In the genomic region with DNA sequence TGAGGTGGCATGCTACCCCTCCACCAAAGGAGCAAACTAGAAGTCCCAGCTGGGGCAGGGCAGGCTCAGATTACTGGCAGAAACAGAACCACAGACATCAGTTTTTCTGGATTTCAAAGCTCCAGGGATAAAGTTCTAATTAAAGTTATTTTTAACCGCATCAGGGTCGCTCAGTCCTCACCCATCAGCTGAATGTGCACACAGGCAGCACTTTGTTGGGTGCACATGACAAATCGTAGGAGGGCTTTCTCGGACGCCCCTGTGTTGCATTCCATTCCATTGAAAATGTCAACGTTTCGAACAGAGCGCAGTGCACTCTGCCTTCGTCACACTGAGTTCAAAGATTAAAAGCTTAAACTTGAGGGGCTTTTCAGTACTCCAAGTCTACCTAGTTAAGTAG, we compare ENCODE assay signal across 22 mouse cellular contexts.
DNase-seq lines count a peak whose midpoint lies in the region; ATAC-seq and TF ChIP-seq lines count a peak whose summit lies in the region.
"Had no signal": no experiment of that assay in that cellular context is flagged by ENCODE, and none has a peak within 500 bp of the region (broad histone marks: within the 10 kb centered on the region; RNA-seq: fewer than 3 reads in every experiment).

No protein-coding gene starts in this region.

- no peak for TF ChIP-seq CTCF in hindbrain, postnatal 0 days (IDR thresholded peaks at IDR 0.05; ENCODE audit: low read depth)
- TF ChIP-seq CTCF in olfactory bulb, adult 2 months (IDR thresholded peaks at IDR 0.05; ENCODE audit: insufficient read depth, low read depth, low read length): no peak

- no peak overlapping the region for H3K4me2 ChIP-seq in forebrain, embryonic 12.5 days
- H3K4me2 ChIP-seq in forebrain, embryonic 14.5 days (ENCODE audit: low read length): no peak overlapping the region
- peak overlapping the region; percentile 43; the same call in 1 of the 2 replicates for H3K4me2 ChIP-seq in heart, embryonic 12.5 days
- H3K4me2 ChIP-seq in hindbrain, embryonic 12.5 days (replicated peaks): no peak overlapping the region
- no peak overlapping the region for H3K4me2 ChIP-seq in hindbrain, postnatal 0 days (ENCODE audit: low read depth, low read length)
- H3K4me2 ChIP-seq: embryonic facial prominence, embryonic 12.5 days; kidney, embryonic 15.5 days; midbrain, embryonic 15.5 days; neural tube, embryonic 13.5 days; stomach, embryonic 15.5 days had no signal

- DNase-seq in forebrain, embryonic 14.5 days (ENCODE audit: low spot score): no peak
- no peak for DNase-seq in heart, postnatal 4 days
- DNase-seq in hindbrain, postnatal 0 days (ENCODE audit: low spot score): no peak
- DNase-seq: adrenal gland, adult 8-10 months; cerebellum, adult 18-20 months; cerebellum, postnatal 14 days; kidney, adult 11 months; left cerebral cortex, postnatal 4 days; lung, postnatal 4 days; right cerebral cortex, adult 18-20 months; thymus, postnatal 25 days had no signal

- 0 out of 2 replicates have a peak, but pooled peaks have one; percentile 36 for ATAC-seq in forebrain, embryonic 12.5 days (ENCODE audit: low FRiP score)
- ATAC-seq in forebrain, embryonic 14.5 days: no peak
- no peak for ATAC-seq in heart, embryonic 12.5 days (ENCODE audit: insufficient number of reproducible peaks, low FRiP score)
- ATAC-seq in hindbrain, embryonic 12.5 days (ENCODE audit: low FRiP score): no peak
- ATAC-seq in hindbrain, postnatal 0 days: no peak
- ATAC-seq: activated CD4-positive, CD25-positive, alpha-beta regulatory T cell, adult 4 months; midbrain, embryonic 15.5 days had no signal

- no peak overlapping the region for H3K4me3 ChIP-seq in forebrain, embryonic 12.5 days (replicated peaks)
- no peak overlapping the region for H3K4me3 ChIP-seq in forebrain, embryonic 14.5 days (ENCODE audit: low read depth, low read length)
- no peak overlapping the region for H3K4me3 ChIP-seq in heart, embryonic 12.5 days
- no peak overlapping the region for H3K4me3 ChIP-seq in hindbrain, embryonic 12.5 days
- H3K4me3 ChIP-seq in hindbrain, postnatal 0 days (ENCODE audit: low read length): no peak overlapping the region
- no peak overlapping the region for H3K4me3 ChIP-seq in olfactory bulb, adult 2 months (ENCODE audit: insufficient read depth, low read depth, low read length)
- H3K4me3 ChIP-seq: embryonic facial prominence, embryonic 12.5 days; kidney, embryonic 15.5 days; midbrain, embryonic 15.5 days; myocyte; neural tube, embryonic 13.5 days; stomach, embryonic 15.5 days had no signal

- H3K9ac ChIP-seq in forebrain, embryonic 12.5 days: no peak overlapping the region
- no peak overlapping the region for H3K9ac ChIP-seq in forebrain, embryonic 14.5 days (ENCODE audit: low read length)
- H3K9ac ChIP-seq in heart, embryonic 12.5 days: no peak overlapping the region
- H3K9ac ChIP-seq in hindbrain, embryonic 12.5 days: no peak overlapping the region
- H3K9ac ChIP-seq in hindbrain, postnatal 0 days (replicated peaks; ENCODE audit: low read length): no peak overlapping the region
- H3K9ac ChIP-seq: embryonic facial prominence, embryonic 12.5 days; kidney, embryonic 15.5 days; midbrain, embryonic 15.5 days; neural tube, embryonic 13.5 days; stomach, embryonic 15.5 days had no signal

- no peaks in the 10 kb centered on the region for H3K27me3 ChIP-seq in forebrain, embryonic 12.5 days
- no peaks in the 10 kb centered on the region for H3K27me3 ChIP-seq in forebrain, embryonic 14.5 days (replicated peaks; ENCODE audit: control insufficient read depth, insufficient read depth, low read length)
- no peaks in the 10 kb centered on the region for H3K27me3 ChIP-seq in heart, embryonic 12.5 days (replicated peaks)
- no peaks in the 10 kb centered on the region for H3K27me3 ChIP-seq in hindbrain, embryonic 12.5 days
- H3K27me3 ChIP-seq in hindbrain, postnatal 0 days (ENCODE audit: insufficient read depth, low read length): no peaks in the 10 kb centered on the region
- H3K27me3 ChIP-seq: embryonic facial prominence, embryonic 12.5 days; kidney, embryonic 15.5 days; midbrain, embryonic 15.5 days; neural tube, embryonic 13.5 days; stomach, embryonic 15.5 days had no signal

- H3K4me1 ChIP-seq in forebrain, embryonic 12.5 days: peaks cover 5% of the 10 kb centered on the region; the same call in 1 of the 2 replicates
- H3K4me1 ChIP-seq in forebrain, embryonic 14.5 days (ENCODE audit: control insufficient read depth, insufficient read depth, low read length): peaks cover 8% of the 10 kb centered on the region
- peaks cover 19% of the 10 kb centered on the region for H3K4me1 ChIP-seq in heart, embryonic 12.5 days (replicated peaks)
- 0 out of 2 replicates have a peak, but pooled peaks cover 4% of the 10 kb centered on the region for H3K4me1 ChIP-seq in hindbrain, embryonic 12.5 days
- no peaks in the 10 kb centered on the region for H3K4me1 ChIP-seq in hindbrain, postnatal 0 days (ENCODE audit: insufficient read depth, low read length)
- peaks cover 9% of the 10 kb centered on the region for H3K4me1 ChIP-seq in olfactory bulb, adult 2 months (ENCODE audit: control insufficient read depth, insufficient read depth, low read length)
- H3K4me1 ChIP-seq: midbrain, embryonic 15.5 days; neural tube, embryonic 13.5 days; stomach, embryonic 15.5 days had no signal

- H3K27ac ChIP-seq in forebrain, embryonic 12.5 days: no peak overlapping the region
- no peak overlapping the region for H3K27ac ChIP-seq in forebrain, embryonic 14.5 days (ENCODE audit: low read depth, low read length)
- peak overlapping the region; percentile 33; the same call in 1 of the 2 replicates for H3K27ac ChIP-seq in heart, embryonic 12.5 days (ENCODE audit: poor library complexity, severe bottlenecking)
- 0 out of 2 replicates have a peak overlapping the region, but pooled peaks have one; percentile 12 for H3K27ac ChIP-seq in hindbrain, embryonic 12.5 days
- H3K27ac ChIP-seq in hindbrain, postnatal 0 days: no peak overlapping the region
- peak overlapping the region; percentile 79 for H3K27ac ChIP-seq in olfactory bulb, adult 2 months (ENCODE audit: insufficient read depth, low read depth, low read length)
- H3K27ac ChIP-seq: embryonic facial prominence, embryonic 12.5 days; kidney, embryonic 15.5 days; midbrain, embryonic 15.5 days; neural tube, embryonic 13.5 days; stomach, embryonic 15.5 days had no signal

- no peak for TF ChIP-seq POLR2A in olfactory bulb, adult 2 months (IDR thresholded peaks at IDR 0.05; ENCODE audit: insufficient read depth, low read depth, low read length)

- H3K9me3 ChIP-seq in forebrain, embryonic 12.5 days: no peaks in the 10 kb centered on the region
- no peaks in the 10 kb centered on the region for H3K9me3 ChIP-seq in forebrain, embryonic 14.5 days (replicated peaks; ENCODE audit: control insufficient read depth, low read length)
- H3K9me3 ChIP-seq in heart, embryonic 12.5 days (replicated peaks): no peaks in the 10 kb centered on the region
- no peaks in the 10 kb centered on the region for H3K9me3 ChIP-seq in hindbrain, embryonic 12.5 days (replicated peaks)
- H3K9me3 ChIP-seq in hindbrain, postnatal 0 days (ENCODE audit: low read length): no peaks in the 10 kb centered on the region
- H3K9me3 ChIP-seq: embryonic facial prominence, embryonic 12.5 days; kidney, embryonic 15.5 days; midbrain, embryonic 15.5 days; neural tube, embryonic 13.5 days; stomach, embryonic 15.5 days had no signal

- WGBS in forebrain, embryonic 12.5 days: 59% methylated on average over 9 of the region's 9 CpGs
- WGBS in forebrain, embryonic 14.5 days: 54% methylated on average over 9 of the region's 9 CpGs
- WGBS in heart, embryonic 12.5 days: 31% methylated on average over 9 of the region's 9 CpGs
- WGBS in hindbrain, embryonic 12.5 days: 64% methylated on average over 9 of the region's 9 CpGs
- whole genome bisulfite sequencing in hindbrain, postnatal 0 days: 67% methylated on average over 9 of the region's 9 CpGs
- WGBS in olfactory bulb, adult 2 months: 23% methylated on average over 9 of the region's 9 CpGs

- no peaks in the 10 kb centered on the region for H3K36me3 ChIP-seq in forebrain, embryonic 12.5 days (replicated peaks)
- no peaks in the 10 kb centered on the region for H3K36me3 ChIP-seq in forebrain, embryonic 14.5 days (ENCODE audit: control insufficient read depth, insufficient read depth, low read length)
- H3K36me3 ChIP-seq in heart, embryonic 12.5 days: no peaks in the 10 kb centered on the region
- H3K36me3 ChIP-seq in hindbrain, embryonic 12.5 days: no peaks in the 10 kb centered on the region
- H3K36me3 ChIP-seq in hindbrain, postnatal 0 days (ENCODE audit: insufficient read depth, low read length): no peaks in the 10 kb centered on the region
- H3K36me3 ChIP-seq: embryonic facial prominence, embryonic 12.5 days; kidney, embryonic 15.5 days; midbrain, embryonic 15.5 days; neural tube, embryonic 13.5 days; stomach, embryonic 15.5 days had no signal

Comparison
In these comparisons a context has a peak if more than half of its experiments do, and no peak if none do; other contexts are left out.
1. H3K27ac ChIP-seq: peak in heart, embryonic 12.5 days (single experiment), hindbrain, embryonic 12.5 days (single experiment) and olfactory bulb, adult 2 months (single experiment); none in forebrain, embryonic 12.5 days (single experiment), forebrain, embryonic 14.5 days (single experiment) and hindbrain, postnatal 0 days (single experiment).